Mouse (Mus musculus) stomach, embryonic 16.5 days (tissue): ENCODE data around the gene Inpp5a. TPM values are rescaled to one million over a fixed set of nuclear protein-coding genes. Genes with fewer than 3 reads are reported as not detected.

Experiments used
- ATAC-seq: fragments of 200-750 bp; cut with Nextera tagmentation; 2 replicates; pipeline ENCODE4 v1.8.0; 2017; ENCODE audit warnings: moderate number of reproducible peaks, moderate TSS enrichment; ENCODE audit not compliant: insufficient read depth, low FRiP score
- H3K27ac ChIP-seq: fragments of 300-500 bp; sonication (generic); 2 replicates; pipeline ENCODE4 v1.5.1; 2014; ENCODE audit warnings: low read length
- H3K27me3 ChIP-seq: fragments of 300-500 bp; sonication (generic); 2 replicates; pipeline ENCODE4 v1.6.1; 2014; ENCODE audit warnings: low read length, control low read depth, mixed read lengths; ENCODE audit not compliant: control insufficient read depth, insufficient read depth
- H3K36me3 ChIP-seq: fragments of 300-500 bp; sonication (generic); 2 replicates; pipeline ENCODE4 v1.6.1; 2014; ENCODE audit warnings: low read length; ENCODE audit not compliant: control insufficient read depth, insufficient read depth
- H3K4me1 ChIP-seq: fragments of 300-500 bp; sonication (generic); 2 replicates; pipeline ENCODE4 v1.6.1; 2014; ENCODE audit warnings: low read length, control low read depth, mixed read lengths; ENCODE audit not compliant: control insufficient read depth, insufficient read depth
- H3K4me2 ChIP-seq: fragments of 300-500 bp; sonication (generic); 2 replicates; pipeline ENCODE4 v1.6.1; 2014; ENCODE audit warnings: low read depth, low read length, mixed read lengths
- H3K4me3 ChIP-seq: fragments of 300-500 bp; sonication (generic); replicated peaks from 2 replicates; pipeline ENCODE4 v1.5.1; 2014; ENCODE audit warnings: mild to moderate bottlenecking, low read length
- H3K9ac ChIP-seq: fragments of 300-500 bp; sonication (generic); 2 replicates; pipeline ENCODE4 v1.6.1; 2014; ENCODE audit warnings: low read length
- H3K9me3 ChIP-seq: fragments of 300-500 bp; sonication (generic); replicated peaks from 2 replicates; pipeline ENCODE4 v1.6.1; 2016; ENCODE audit warnings: low read length, control low read depth; ENCODE audit not compliant: control insufficient read depth
- WGBS: fragments of 180-500 bp; shearing (Covaris S2); extraction: QIAGEN DNeasy Blood & Tissue Kit; methylation state at CpG from one replicate; pipeline ENCODE4 v1.1.7; 2014; 5-methylcytosine and 5-hydroxymethylcytosine counted together
- polyA plus RNA-seq: library from polyadenylated mRNA; unstranded; fragments of >200 nt; fragmentation: Nextera tagmentation; extraction: Ambion mirVana; gene quantifications from 2 replicates; pipeline ENCODE4 v1.2.1, GENCODE M21; 2015

Inpp5a gene
- polyA plus RNA-seq, 1 experiment from 2014 or later, result 21.3 TPM

GRCm38 (mm10) chr7:139382796-139383195, 6.1 kb upstream of the Inpp5a start:
- H3K4me3 ChIP-seq, result no peak overlapping the region
- ATAC-seq, result no peak
- H3K36me3 ChIP-seq, result no peaks in the 10 kb centered on the region
- no peaks in the 10 kb centered on the region for H3K9me3 ChIP-seq
- 68% methylated on average over 2 of the region's 2 CpGs for WGBS
- H3K27me3 ChIP-seq, result no peaks in the 10 kb centered on the region
- H3K27ac ChIP-seq, result no peak overlapping the region
- H3K9ac ChIP-seq, result no peak overlapping the region
- peaks cover 6% of the 10 kb centered on the region; the same call in 1 of the 2 replicates for H3K4me1 ChIP-seq
- no peak overlapping the region for H3K4me2 ChIP-seq

GRCm38 (mm10) chr7:139384500-139384899, 4.4 kb upstream of the Inpp5a start:
- WGBS, result 79% methylated on average over 1 of the region's 1 CpGs
- no peak overlapping the region for H3K27ac ChIP-seq
- H3K4me1 ChIP-seq, result peaks cover 10% of the 10 kb centered on the region; the same call in 1 of the 2 replicates
- no peaks in the 10 kb centered on the region for H3K27me3 ChIP-seq
- no peak overlapping the region for H3K9ac ChIP-seq
- H3K4me2 ChIP-seq, result no peak overlapping the region
- no peaks in the 10 kb centered on the region for H3K36me3 ChIP-seq
- no peak for ATAC-seq
- no peak overlapping the region for H3K4me3 ChIP-seq
- H3K9me3 ChIP-seq, result no peaks in the 10 kb centered on the region

- Histone ChIP-seq H3K27me3 (no peaks in the 10 kb centered on the region), H3K27ac (no peak overlapping the region)
- WGBS, result 87% methylated on average over 2 of the region's 2 CpGs
Observed at GRCm38 (mm10) chr7:139384916-139385530, 3.9 kb upstream of the Inpp5a start.

GRCm38 (mm10) chr7:139386933-139387690, 1.8 kb upstream of the Inpp5a start:
- no peaks in the 10 kb centered on the region for H3K27me3 ChIP-seq
- H3K27ac ChIP-seq, result no peak overlapping the region; the same call in 1 of the 2 replicates
- no peak overlapping the region for H3K4me3 ChIP-seq
- H3K4me2 ChIP-seq, result no peak overlapping the region
- no peak for ATAC-seq
- H3K9ac ChIP-seq, result no peak overlapping the region
- peaks cover 33% of the 10 kb centered on the region for H3K4me1 ChIP-seq
- no peaks in the 10 kb centered on the region for H3K9me3 ChIP-seq
- no peaks in the 10 kb centered on the region for H3K36me3 ChIP-seq
- WGBS, result 87% methylated on average over 9 of the region's 9 CpGs

More at GRCm38 (mm10) chr7:139384916-139385530, 3.9 kb upstream of the Inpp5a start:
- H3K4me1 ChIP-seq, result peaks cover 13% of the 10 kb centered on the region
- H3K4me2 ChIP-seq, result no peak overlapping the region
- no peak for ATAC-seq
- H3K9me3 ChIP-seq, result no peaks in the 10 kb centered on the region
- H3K36me3 ChIP-seq, result no peaks in the 10 kb centered on the region
- no peak overlapping the region for H3K9ac ChIP-seq
- no peak overlapping the region for H3K4me3 ChIP-seq

- Histone ChIP-seq H3K9me3 (no peaks in the 10 kb centered on the region), H3K4me1 (peaks cover 43% of the 10 kb centered on the region), H3K36me3 (no peaks in the 10 kb centered on the region), H3K4me3 (peak overlapping the region; percentile 69), H3K27ac (peak overlapping the region; percentile 95), H3K9ac (peak overlapping the region; percentile 87), H3K4me2 (peak overlapping the region; percentile 55), H3K27me3 (no peaks in the 10 kb centered on the region)
- WGBS, result 13% methylated on average over 16 of the region's 16 CpGs
- ATAC-seq, result no peak
Observed at GRCm38 (mm10) chr7:139387921-139388669, 814 bp upstream of the Inpp5a start.

- Histone ChIP-seq H3K9me3 (no peaks in the 10 kb centered on the region), H3K27me3 (no peaks in the 10 kb centered on the region), H3K27ac (peak overlapping the region; percentile 85), H3K4me3 (peak overlapping the region; percentile 87), H3K9ac (peak overlapping the region; percentile 99), H3K36me3 (no peaks in the 10 kb centered on the region), H3K4me2 (peak overlapping the region; percentile 70), H3K4me1 (peaks cover 48% of the 10 kb centered on the region)
- peak; percentile 41 for ATAC-seq
- under 1% methylated on average over 51 of the region's 53 CpGs for WGBS
Observed at GRCm38 (mm10) chr7:139389213-139389761, 378 bp downstream of the Inpp5a start.

GRCm38 (mm10) chr7:139390380-139390779, 1.5 kb downstream of the Inpp5a start:
- Histone ChIP-seq H3K27me3 (no peaks in the 10 kb centered on the region), H3K9me3 (no peaks in the 10 kb centered on the region), H3K4me2 (peak overlapping the region; percentile 70), H3K36me3 (no peaks in the 10 kb centered on the region), H3K4me3 (peak overlapping the region; percentile 87), H3K27ac (peak overlapping the region; percentile 13), H3K9ac (peak overlapping the region; percentile 99), H3K4me1 (peaks cover 57% of the 10 kb centered on the region)
- ATAC-seq, result no peak
- WGBS, result 74% methylated on average over 3 of the region's 3 CpGs

GRCm38 (mm10) chr7:139390926-139391325, 2.0 kb downstream of the Inpp5a start:
- peak overlapping the region; percentile 13; the same call in 1 of the 2 replicates for H3K27ac ChIP-seq
- H3K4me1 ChIP-seq, result peaks cover 58% of the 10 kb centered on the region
- no peaks in the 10 kb centered on the region for H3K27me3 ChIP-seq
- ATAC-seq, result no peak
- no peaks in the 10 kb centered on the region for H3K36me3 ChIP-seq
- no peaks in the 10 kb centered on the region for H3K9me3 ChIP-seq
- H3K4me3 ChIP-seq, result peak overlapping the region; percentile 87
- peak overlapping the region; percentile 70 for H3K4me2 ChIP-seq
- H3K9ac ChIP-seq, result peak overlapping the region; percentile 99
- WGBS, result 69% methylated on average over 9 of the region's 9 CpGs
